Mouse (Mus musculus) mature B cell (primary cell): ENCODE measurements around the gene Lao1.

Source experiments
- in situ Hi-C: fragments of 300-500 bp; cut with MboI; formaldehyde crosslinking; loops from 2 replicates; pipeline ENCODE4 v1.14.3; 2019

The Lao1 gene

GRCm38 (mm10) chr4:119013031-119013430, 51.7 kb downstream of the Lao1 start:
- in situ Hi-C loops = no loop called here

GRCm38 (mm10) chr4:119014997-119015396, 53.6 kb downstream of the Lao1 start:
- in situ Hi-C loops = no loop called here

GRCm38 (mm10) chr4:119015557-119015956, 54.2 kb downstream of the Lao1 start:
- in situ Hi-C loops = no loop called here

- in situ Hi-C loops = no loop called here
These were observed 55.7 kb downstream of the Lao1 start for GRCm38 (mm10) chr4:119017078-119017477.
